Mouse (Mus musculus) urinary bladder, adult 2 months (tissue): ENCODE measurements at regions not wholly inside any gene's neighbourhood (a gene's known extent, or its start where the extent isn't known, plus 50 kb on each side); places are given as distances from the start of the nearest gene placed in this dataset.
"Not testable (repeated sequence)": the region's sequence is repeated elsewhere in the genome, so short reads cannot be mapped to it uniquely, and the experiment has no call there.

ENCODE experiments used
- DNase-seq: peaks from one replicate; pipeline ENCODE4 v3.0.0; 2022; ENCODE audit warnings: low spot score

- DNase-seq: not testable (repeated sequence)
These were observed 112.5 kb upstream of the Daam1 start for GRCm38 (mm10) chr12:71718412-71718811.

- DNase-seq: no peak
These were observed 112.0 kb upstream of the Daam1 start for GRCm38 (mm10) chr12:71718911-71719310.

GRCm38 (mm10) chr12:71725140-71725539, 105.7 kb upstream of the Daam1 start:
- DNase-seq: no peak

- no peak for DNase-seq
These were observed 105.1 kb upstream of the Daam1 start for GRCm38 (mm10) chr12:71725713-71726336.

- no peak for DNase-seq
These were observed 87.5 kb upstream of the Daam1 start for GRCm38 (mm10) chr12:71743345-71743744.

GRCm38 (mm10) chr12:71746011-71746410, 84.9 kb upstream of the Daam1 start:
- DNase-seq: no peak

- DNase-seq: no peak
These were observed 83.5 kb upstream of the Daam1 start for GRCm38 (mm10) chr12:71747386-71747785.

- DNase-seq: no peak
These were observed 83.0 kb upstream of the Daam1 start for GRCm38 (mm10) chr12:71747831-71748368.

GRCm38 (mm10) chr12:71748731-71749130, 82.1 kb upstream of the Daam1 start:
- DNase-seq: no peak

GRCm38 (mm10) chr12:71749668-71750067, 81.2 kb upstream of the Daam1 start:
- no peak for DNase-seq

GRCm38 (mm10) chr12:71752741-71753260, 78.1 kb upstream of the Daam1 start:
- DNase-seq: no peak

GRCm38 (mm10) chr12:71753276-71753675, 77.6 kb upstream of the Daam1 start:
- DNase-seq: no peak

GRCm38 (mm10) chr12:71763194-71763593, 67.7 kb upstream of the Daam1 start:
- DNase-seq: no peak

- DNase-seq: no peak
These were observed 64.8 kb upstream of the Daam1 start for GRCm38 (mm10) chr12:71766086-71766485.

GRCm38 (mm10) chr12:71766636-71767035, 64.2 kb upstream of the Daam1 start:
- DNase-seq: no peak

GRCm38 (mm10) chr12:71767896-71768295, 63.0 kb upstream of the Daam1 start:
- no peak for DNase-seq

GRCm38 (mm10) chr12:71768471-71768870, 62.4 kb upstream of the Daam1 start:
- peak; percentile 56 for DNase-seq

GRCm38 (mm10) chr12:71768890-71769289, 62.0 kb upstream of the Daam1 start:
- DNase-seq: no peak

- no peak for DNase-seq
These were observed 61.6 kb upstream of the Daam1 start for GRCm38 (mm10) chr12:71769302-71769701.

- DNase-seq: no peak
These were observed 57.0 kb upstream of the Daam1 start for GRCm38 (mm10) chr12:71773891-71774290.

- no peak for DNase-seq
These were observed 55.8 kb upstream of the Daam1 start for GRCm38 (mm10) chr12:71775126-71775525.

GRCm38 (mm10) chr12:71778137-71778536, 52.7 kb upstream of the Daam1 start:
- no peak for DNase-seq

- no peak for DNase-seq
These were observed 51.9 kb upstream of the Daam1 start for GRCm38 (mm10) chr12:71778948-71779347.

- no peak for DNase-seq
These were observed 51.5 kb upstream of the Daam1 start for GRCm38 (mm10) chr12:71779418-71779817.
